26 mouse cellular contexts compared by ENCODE assay signal in the genomic region with DNA sequence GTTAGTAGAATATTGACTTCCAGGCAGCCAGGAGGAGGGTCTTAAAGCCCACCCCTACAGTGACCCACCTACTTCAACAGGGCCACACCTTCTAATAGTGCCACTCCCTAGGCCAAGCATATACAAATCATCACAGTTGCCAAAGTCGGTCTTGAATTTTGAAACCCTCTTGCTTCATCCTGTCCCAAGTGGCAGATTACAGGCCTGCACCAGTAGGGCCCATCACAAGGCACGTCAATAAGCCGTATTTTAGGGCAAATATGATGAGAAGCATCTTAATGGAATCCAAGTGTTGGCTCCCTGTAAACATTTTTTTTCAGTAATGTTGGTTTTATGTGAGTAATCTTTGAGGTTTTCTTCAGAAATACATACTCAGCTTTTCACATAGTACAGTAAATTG.
"Had no signal": no experiment of that assay in that cellular context is flagged by ENCODE, and none has a peak within 500 bp of the region (broad histone marks: within the 10 kb centered on the region; RNA-seq: fewer than 3 reads in every experiment).

No protein-coding gene starts in this region.

- H3K4me1 ChIP-seq: heart, embryonic 13.5 days; heart, embryonic 15.5 days; hindbrain, embryonic 15.5 days; kidney, embryonic 15.5 days; limb, embryonic 13.5 days; limb, embryonic 15.5 days; liver, embryonic 12.5 days had no signal

- H3K36me3 ChIP-seq: heart, embryonic 13.5 days; heart, embryonic 15.5 days; hindbrain, embryonic 13.5 days; hindbrain, embryonic 15.5 days; kidney, embryonic 15.5 days; limb, embryonic 13.5 days; limb, embryonic 15.5 days; liver, embryonic 12.5 days had no signal

- H3K27ac ChIP-seq: gastrocnemius, adult 2 months; heart, embryonic 13.5 days; heart, embryonic 15.5 days; hindbrain, embryonic 13.5 days; hindbrain, embryonic 15.5 days; hindbrain, postnatal 0 days; kidney, embryonic 15.5 days; kidney, postnatal 0 days; layer of hippocampus, adult 2 months; left cerebral cortex, adult 2 months; limb, embryonic 13.5 days; limb, embryonic 15.5 days; liver, embryonic 12.5 days; liver, embryonic 14.5 days had no signal

- H3K27me3 ChIP-seq: heart, embryonic 13.5 days; heart, embryonic 15.5 days; hindbrain, embryonic 13.5 days; hindbrain, embryonic 15.5 days; kidney, embryonic 15.5 days; limb, embryonic 15.5 days; liver, embryonic 12.5 days had no signal

- ATAC-seq: hindbrain, postnatal 0 days; intestine, embryonic 16.5 days; liver, embryonic 12.5 days had no signal

- H3K4me3 ChIP-seq: gastrocnemius, adult 2 months; heart, embryonic 13.5 days; heart, embryonic 15.5 days; hindbrain, embryonic 13.5 days; hindbrain, embryonic 15.5 days; kidney, embryonic 15.5 days; layer of hippocampus, adult 2 months; left cerebral cortex, adult 2 months; limb, embryonic 13.5 days; limb, embryonic 15.5 days; liver, embryonic 12.5 days had no signal

- H3K9me3 ChIP-seq: heart, embryonic 13.5 days; heart, embryonic 15.5 days; hindbrain, embryonic 13.5 days; hindbrain, embryonic 15.5 days; kidney, embryonic 15.5 days; limb, embryonic 13.5 days; limb, embryonic 15.5 days; liver, embryonic 12.5 days had no signal

- DNase-seq: gastrocnemius, adult 2 months; gastrocnemius, postnatal 10 days; gastrocnemius, postnatal 25 days; heart, adult 18-20 months; heart, postnatal 14 days; heart, postnatal 36 days; kidney, adult 11 months; kidney, adult 2 months; kidney, adult 9 months; kidney, postnatal 25 days; kidney, postnatal 4 days; left cerebral cortex, postnatal 4 days had no signal
